Comparison of ENCODE assay signal across 17 mouse cellular contexts in genomic region chr6:15712860-15713385, GRCm38 (mm10). TPM values are rescaled to one million over a fixed set of nuclear protein-coding genes. Genes with fewer than 3 reads are reported as not detected.
DNase-seq lines count a peak whose midpoint lies in the region.
"Had no signal": no experiment of that assay in that cellular context is flagged by ENCODE, and none has a peak within 500 bp of the region (broad histone marks: within the 10 kb centered on the region; RNA-seq: fewer than 3 reads in every experiment).

No protein-coding gene starts in this region.

- DNase-seq in heart, adult 11 months, result peak; percentile 55
- DNase-seq in heart, adult 8-10 months (ENCODE audit: low spot score), result no peak
- peak; percentile 75 for DNase-seq in ES-CJ7 (ENCODE audit: low read depth, low spot score)
- peak; percentile 68 for DNase-seq in R1 (ENCODE audit: low read depth, low spot score)
- no peak for DNase-seq in thymus, postnatal 14 days
- no peak for DNase-seq in cerebellum, postnatal 25 days
- DNase-seq: adrenal gland, adult 8-10 months; adrenal gland, postnatal 14 days; adrenal gland, postnatal 36 days; B cell, adult 2 months; cerebellum, adult 11-12 months; cerebellum, adult 2 months; cerebellum, adult 9-10 months; cerebellum, postnatal 10 days; cerebellum, postnatal 36 days; embryo, embryonic 11 days; forebrain, postnatal 0 days had no signal

RNA-seq across cellular contexts. Expression of gene Mdfic, which starts 7.5 kb away (rescaled TPM):
- 10 to 100 TPM; 14.4 to 17.5 (median 15.6) TPM for total RNA-seq in heart, adult 8-10 months (2022)

Comparison
In these comparisons a context has a peak if more than half of its experiments do, and no peak if none do; other contexts are left out.
1. DNase-seq: peak in heart, adult 11 months (single experiment), ES-CJ7 (single experiment) and R1 (single experiment); none in heart, adult 8-10 months (single experiment), thymus, postnatal 14 days (single experiment) and cerebellum, postnatal 25 days (0 of 2).